Mouse (Mus musculus) kidney, postnatal 14 days (tissue): ENCODE measurements around the gene Olfr1394.
"Not testable (repeated sequence)": the region's sequence is repeated elsewhere in the genome, so short reads cannot be mapped to it uniquely, and the experiment has no call there.

Experiments used
- DNase-seq: peaks from one replicate; pipeline ENCODE4 v3.0.0; 2022; ENCODE audit warnings: mixed read lengths

Gene Olfr1394

DNA sequence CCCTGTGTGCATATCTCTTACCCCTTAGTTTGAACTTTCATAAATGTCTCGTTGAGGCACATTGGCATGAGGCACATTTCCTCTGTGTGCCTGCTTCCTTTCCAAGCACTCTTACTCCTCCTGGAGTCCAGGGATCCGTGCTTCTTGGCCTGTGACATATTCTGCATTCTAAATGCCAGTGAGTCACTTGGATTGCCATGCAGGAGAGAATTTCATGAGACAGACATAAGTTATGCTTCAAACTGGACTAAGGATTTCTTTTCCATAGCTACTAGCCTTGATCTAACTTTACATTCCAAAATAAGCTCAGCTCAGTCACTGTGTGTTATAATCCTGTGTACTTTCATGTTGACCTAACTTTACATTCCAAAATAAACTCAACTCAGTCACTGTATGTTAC, 36.9 kb downstream of the Olfr1394 start:
- no peak for DNase-seq

DNA sequence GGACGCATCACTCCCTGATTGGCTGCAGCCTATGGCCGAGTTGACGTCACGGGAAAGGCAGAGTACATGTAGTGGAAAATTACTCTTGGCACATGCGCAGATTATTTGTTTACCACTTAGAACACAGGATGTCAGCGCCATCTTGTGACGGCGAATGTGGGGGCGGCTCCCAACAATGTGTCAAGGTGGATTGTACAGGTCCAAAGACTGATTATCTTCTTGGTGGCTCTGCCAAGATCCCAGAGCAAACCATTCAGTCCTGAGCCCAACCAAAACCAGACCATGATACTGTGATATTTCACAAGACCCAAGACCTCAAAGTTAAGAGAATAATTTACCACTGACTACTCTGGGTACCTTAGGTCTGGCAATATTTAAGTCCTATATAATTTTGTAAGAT, 40.6 kb downstream of the Olfr1394 start:
- not testable (repeated sequence) for DNase-seq

DNA sequence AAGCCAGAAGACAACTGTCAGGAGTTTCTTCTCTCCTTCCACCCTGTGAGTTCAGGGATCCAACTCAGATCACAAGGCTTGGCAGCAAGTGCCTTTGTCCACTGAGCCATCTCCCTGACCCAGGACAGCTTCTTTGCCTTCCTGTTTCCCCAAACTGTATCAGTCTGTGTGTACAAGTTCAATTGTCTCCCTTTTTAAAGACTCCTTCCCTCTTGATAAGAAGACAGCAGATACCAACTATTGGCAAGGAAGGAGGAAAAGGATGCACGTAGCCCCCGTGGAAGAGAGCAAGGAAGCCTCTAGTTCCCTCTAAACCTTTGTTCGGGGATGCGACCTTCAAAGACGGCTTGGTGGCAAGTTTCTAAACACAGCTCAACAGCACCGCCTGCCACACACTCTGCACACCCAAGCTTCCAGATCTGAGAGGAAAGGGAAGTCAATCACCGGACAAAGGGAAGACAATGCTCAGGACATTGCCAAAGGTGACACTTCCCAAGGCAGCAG, 41.7 kb downstream of the Olfr1394 start:
- DNase-seq: peak; percentile 45

DNA sequence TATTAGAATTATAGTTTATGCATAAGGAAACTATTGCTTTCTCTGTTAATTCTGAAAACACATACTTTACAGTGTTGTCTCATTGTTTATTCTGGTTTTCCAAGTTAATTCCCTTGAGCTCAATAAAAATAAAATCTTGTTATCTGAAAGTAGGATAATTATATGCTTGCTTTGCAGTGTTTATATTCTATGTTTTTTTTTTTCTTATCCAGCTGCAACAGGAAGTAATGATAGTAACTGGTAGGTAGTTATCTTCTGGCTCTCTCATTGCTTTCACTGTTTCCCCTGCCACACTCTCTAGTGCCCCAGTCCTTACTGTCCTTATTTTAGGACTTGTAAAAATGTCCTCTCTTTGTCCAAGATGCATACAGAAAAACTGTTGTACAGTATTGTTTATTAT, 46.5 kb downstream of the Olfr1394 start:
- DNase-seq: no peak

DNA sequence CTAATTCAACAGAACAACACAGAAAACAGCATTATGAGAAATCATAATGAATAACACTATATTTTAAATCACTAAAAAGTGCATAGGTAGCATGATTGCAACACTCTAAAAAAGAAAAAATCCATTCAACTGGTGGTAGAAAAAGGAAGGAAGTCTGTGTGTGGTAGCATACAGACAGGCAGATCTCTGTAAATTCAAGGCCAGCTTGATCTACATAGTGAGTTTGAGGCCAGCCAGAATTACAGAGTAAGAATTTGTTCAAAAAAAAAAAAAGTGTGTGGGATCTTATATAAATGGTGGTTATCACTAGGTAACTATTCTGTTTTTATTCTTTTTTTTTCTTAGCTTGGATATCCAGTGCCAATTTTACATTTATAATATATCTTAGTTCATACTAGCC, 47.0 kb downstream of the Olfr1394 start:
- DNase-seq: no peak

DNA sequence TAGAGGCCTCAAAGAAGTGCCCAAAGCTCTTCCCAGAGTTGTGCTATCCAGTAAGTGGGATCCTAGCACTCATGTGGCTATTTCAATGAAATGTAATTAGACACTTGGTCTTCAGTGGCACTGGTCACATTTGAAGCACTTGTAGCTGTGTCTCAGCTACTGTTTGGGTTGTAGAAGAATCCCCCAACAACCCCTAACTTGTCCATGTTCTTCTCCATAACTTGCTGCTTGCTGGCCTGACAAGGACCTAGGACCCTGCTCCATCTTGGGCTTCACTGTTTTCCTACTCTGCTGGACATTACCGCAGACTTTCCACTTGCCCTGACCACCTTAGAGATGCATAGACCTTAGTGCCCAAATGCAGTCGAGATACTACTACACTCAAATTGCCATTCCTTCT, 47.9 kb downstream of the Olfr1394 start:
- DNase-seq: no peak

DNA sequence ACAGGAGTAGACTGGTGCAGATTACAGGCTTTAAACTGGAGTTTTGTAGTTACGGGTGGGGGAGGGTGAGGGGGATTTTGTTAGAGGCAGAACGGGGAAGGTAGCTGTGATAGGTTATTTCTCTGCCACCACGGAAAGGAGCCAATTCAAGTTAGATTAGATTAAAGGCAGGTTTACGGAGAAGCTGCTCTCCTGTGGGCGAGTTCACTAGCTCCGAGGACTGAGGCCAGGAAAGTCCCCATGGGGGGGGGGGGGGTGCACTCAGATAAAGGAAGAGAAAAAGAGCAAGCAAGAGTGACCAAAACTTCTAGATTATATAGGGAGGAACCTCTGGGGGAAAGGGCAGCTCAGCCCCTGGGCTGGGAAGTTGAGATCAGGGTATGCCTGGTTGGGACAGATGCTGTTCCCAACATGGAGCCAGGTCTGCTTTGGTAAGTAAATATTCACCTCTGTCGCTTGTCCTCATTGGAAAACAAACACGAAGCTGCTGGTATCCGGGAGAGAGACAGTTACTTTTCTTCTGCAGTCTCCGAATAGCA, 48.4 kb downstream of the Olfr1394 start:
- peak; percentile 45 for DNase-seq

DNA sequence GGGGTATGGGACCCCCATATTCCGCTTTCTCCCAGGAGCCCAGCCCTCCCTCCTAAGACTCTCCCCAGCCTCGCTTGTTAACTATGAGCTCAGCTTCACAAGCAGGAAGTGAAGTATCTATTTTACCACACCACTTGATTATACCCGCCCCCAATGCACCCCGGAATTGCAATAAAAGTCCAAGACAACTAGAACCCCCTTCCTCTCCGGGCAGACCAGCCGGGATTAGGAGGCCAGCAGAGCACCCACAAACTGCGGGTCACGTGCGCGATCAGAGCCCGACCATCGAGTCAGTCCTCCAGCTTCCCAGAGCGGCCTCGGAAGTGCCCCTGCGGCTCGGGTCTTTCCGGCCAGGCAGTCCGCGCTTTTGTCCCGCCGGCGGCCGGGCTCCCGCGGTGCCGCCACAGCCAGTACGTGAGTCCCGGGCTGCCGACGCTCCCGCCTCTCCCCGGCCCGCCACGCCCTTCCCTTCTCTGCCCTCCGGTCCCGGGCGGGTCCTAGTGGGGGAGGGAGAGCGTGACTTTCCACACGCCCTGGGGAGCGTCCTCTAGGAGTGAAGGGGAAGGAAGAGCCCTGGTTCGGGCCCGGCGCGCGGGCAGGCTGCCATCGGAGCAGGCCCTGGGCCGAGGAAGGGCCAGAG, 49.1 kb downstream of the Olfr1394 start, which contains the start of gene Zfp62:
TSS of gene Zfp62 (plus strand) at position 164 of the 640 bp plus-strand sequence.
- peak; percentile 96 for DNase-seq

DNA sequence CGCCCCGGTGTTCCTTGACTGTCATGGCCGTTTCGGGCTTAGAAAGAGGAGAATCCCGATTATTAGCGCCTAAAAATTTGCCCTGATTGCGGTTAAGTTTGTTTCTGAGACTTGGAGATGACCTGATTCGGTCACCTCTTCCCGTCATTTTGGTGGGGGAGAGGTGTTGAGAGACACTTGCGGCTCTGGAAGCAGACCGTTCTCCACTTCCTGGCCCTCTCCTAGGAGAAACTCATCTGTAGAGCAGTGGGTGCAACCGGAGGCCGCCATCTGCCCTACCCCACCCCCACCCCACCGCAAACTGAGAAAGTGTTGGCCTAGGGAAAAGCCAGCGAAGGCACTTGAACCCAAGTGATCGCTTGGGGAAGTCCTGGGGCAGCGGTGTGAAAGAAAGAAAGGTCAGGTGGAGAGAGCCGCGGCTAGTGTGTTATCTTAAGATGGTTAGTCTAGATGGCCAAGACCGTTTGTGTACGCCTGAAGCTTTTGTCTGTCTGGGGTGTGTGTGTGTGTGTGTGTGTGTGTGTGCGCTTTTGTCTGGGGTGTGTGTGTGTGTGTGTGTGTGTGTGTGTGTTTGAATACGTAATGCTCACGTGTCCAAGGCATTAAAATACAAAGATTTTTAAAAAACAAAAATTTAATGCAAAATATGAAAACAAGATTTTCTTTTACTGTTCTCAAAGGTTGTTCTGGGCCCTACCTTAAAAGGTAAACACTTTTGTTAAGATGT, 49.8 kb downstream of the Olfr1394 start:
- peak; percentile 46 for DNase-seq

DNA sequence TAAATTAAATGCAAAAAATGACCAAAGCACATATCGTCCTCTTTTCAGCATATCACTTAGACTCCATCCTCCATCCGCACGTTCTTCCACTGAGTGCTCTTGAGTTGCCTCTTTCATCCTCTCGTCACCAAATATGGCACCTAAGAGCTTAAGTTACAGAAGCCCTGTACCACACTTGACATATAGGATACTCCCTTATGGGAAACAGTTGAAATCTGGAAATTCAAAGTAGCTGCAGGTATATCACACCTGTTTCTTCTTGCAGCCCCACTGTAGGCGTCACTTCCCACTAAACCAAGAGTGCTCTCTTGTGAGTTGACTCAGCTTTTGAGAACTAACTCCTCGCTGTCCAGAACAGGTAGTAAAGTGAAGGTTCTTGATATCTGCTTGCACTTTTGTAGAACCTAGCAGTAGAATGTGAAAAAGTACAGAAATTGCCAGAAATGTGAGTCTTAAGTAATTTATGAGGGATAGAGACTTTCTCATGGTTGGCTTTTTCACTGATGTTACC, 51.0 kb downstream of the Olfr1394 start:
- DNase-seq: no peak

DNA sequence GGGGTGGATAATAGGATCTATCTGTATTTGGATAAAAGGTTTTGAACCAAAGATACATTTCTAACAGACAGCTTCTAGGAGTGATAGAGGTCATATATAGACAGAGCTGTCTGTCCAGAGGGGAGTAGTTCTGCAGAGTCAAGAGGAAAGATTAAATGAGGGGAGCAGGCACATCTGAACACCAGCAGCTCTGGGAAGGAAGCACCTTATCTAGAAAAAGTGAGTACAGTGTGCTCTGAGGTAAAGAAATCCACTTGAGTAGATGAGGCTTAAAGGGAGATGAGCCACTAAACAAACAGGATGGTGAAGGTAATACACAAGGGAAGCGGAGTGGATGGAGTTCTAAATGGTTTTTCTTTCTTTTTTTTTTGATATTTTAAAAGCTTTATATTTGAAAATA, 53.3 kb downstream of the Olfr1394 start:
- no peak for DNase-seq
